Mouse (Mus musculus) splenic B cell, adult 2 months (primary cell): Measurements from ENCODE around the gene Rhof.
"Not testable (repeated sequence)": the region's sequence is repeated elsewhere in the genome, so short reads cannot be mapped to it uniquely, and the experiment has no call there.

ENCODE experiments used
- DNase-seq: peaks from one replicate; pipeline ENCODE4 v3.0.0-alpha.2; 2011; ENCODE audit warnings: low read depth, low spot score
- H3K27me3 ChIP-seq: 2 replicates; pipeline ENCODE4 v1.6.1; 2012; ENCODE audit warnings: mild to moderate bottlenecking, low read length, moderate library complexity, mixed read lengths; ENCODE audit not compliant: control insufficient read depth, poor library complexity, insufficient read depth, severe bottlenecking
- H3K36me3 ChIP-seq: 2 replicates; pipeline ENCODE4 v1.6.1; 2012; ENCODE audit warnings: mild to moderate bottlenecking, low read length, moderate library complexity, mixed read lengths; ENCODE audit not compliant: control insufficient read depth, poor library complexity, insufficient read depth, severe bottlenecking

The Rhof gene

DNA sequence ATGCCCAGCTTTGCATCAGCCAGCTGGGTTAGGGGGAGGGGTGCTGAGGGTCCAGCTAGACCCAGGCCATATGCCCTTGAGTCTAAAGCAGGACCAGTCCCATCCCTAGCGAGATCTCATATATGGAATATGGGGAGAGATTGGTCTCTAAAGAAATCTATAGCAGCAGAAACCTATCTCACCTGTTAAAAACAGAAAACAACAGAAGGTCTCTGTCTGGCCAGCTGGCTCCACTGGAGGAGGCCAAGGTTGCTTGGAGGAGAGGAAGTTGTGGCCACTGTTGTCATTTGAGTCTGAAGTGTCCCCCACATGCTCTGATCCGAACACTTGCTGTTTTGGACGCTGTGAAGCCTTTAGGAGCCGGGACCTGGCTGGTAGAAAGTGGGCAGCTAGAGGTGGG, 43.7 kb downstream of the Rhof start:
- Histone ChIP-seq H3K36me3 (no peaks in the 10 kb centered on the region), H3K27me3 (no peaks in the 10 kb centered on the region)
- DNase-seq = no peak

DNA sequence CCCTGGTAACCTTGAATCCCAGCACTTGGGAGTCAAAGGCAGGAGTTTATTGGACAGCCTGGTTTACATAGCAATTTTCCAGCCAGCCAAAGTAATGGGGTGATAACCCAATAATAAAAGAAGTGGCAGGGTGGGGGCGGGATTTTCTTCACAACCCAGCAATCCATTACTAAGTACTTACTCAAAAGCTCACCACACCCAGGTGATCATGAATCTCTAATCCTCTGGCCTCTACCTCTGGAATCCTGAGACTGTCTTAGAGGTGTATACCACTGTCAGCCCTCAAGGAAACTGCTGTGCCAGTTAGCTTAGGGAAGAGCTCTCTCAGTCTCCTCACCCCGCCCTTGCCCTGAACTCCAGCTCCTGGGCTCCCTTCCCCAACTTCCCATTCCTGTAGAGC, 46.0 kb downstream of the Rhof start:
- no peak for DNase-seq
- H3K27me3 ChIP-seq = no peaks in the 10 kb centered on the region

DNA sequence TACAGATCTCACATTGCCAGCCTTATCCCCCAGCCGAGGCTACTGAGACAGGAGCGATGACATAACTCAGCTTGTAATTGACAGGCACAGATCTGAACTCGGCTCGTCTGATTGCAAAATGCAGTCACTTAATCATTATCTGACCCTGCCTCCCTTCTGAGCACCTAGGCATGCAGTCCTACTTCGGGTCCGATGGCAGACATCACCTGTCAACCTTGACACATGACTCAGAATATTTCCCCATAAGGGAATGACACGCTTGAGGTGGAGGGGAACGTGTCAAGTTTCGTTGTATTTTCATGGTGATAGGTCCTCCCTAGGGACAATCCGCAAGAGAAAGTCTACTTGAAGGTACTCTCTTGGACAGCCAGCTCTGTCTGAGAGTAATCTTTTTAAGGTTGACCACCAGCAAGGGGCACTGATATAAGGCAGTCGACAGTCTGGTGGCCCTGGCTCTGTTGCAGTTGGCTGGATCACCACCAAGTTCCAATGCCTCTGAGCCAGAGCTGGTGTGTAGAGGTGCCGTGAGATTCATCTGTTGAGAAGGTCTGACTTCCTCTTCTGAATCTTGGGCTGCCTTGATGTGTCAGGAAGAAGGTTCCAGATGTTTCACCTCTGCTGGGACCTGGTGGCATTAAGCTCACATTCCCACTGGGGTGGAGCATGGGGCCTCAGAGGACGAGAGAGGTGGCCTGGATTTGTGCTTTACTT, 49.0 kb downstream of the Rhof start:
- no peaks in the 10 kb centered on the region for H3K27me3 ChIP-seq
- DNase-seq = peak; percentile 49
- no peaks in the 10 kb centered on the region for H3K36me3 ChIP-seq

More for the DNA sequence above, 46.0 kb downstream of the Rhof start:
- no peaks in the 10 kb centered on the region for H3K36me3 ChIP-seq

DNA sequence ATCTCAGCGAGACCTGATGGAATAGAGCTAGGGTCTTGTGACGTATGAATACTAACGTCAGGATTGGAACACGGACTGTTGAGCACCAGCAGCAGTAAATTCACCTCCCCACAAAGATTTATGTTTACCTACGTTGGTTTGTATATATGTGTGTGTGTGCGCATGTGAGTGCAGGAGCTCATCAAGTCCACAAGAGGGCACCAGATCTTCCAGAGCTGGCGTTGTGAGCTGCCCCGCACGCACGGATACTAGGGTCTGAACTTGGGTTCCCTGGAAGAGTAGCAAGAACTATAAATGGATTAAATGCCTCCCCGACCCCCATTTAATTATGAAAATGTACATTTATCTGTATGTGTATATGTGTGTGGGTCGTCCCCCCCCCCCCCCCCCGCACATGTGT, 52.0 kb downstream of the Rhof start:
- Histone ChIP-seq H3K27me3 (no peaks in the 10 kb centered on the region), H3K36me3 (no peaks in the 10 kb centered on the region)
- DNase-seq = no peak

DNA sequence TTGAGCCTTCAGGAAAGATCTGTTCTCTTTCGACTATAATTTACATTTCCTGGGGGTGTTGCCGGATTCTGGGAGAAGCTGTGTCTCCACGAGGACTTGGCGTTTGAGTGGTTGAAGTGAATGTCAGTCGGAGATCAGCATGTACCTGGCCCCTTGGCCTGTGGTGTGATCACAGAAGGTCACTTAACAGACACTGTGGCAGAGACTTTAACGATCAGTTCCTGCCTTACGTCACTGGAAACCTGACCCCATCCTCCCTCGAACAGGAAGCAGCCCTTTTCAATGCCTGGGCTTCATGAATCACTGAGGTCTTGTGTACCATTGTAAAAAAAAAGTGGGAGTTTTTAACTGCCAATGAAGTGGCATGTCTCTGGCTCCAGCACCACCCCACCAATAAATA, 52.5 kb downstream of the Rhof start:
- DNase-seq = peak; percentile 48
- no peaks in the 10 kb centered on the region for H3K36me3 ChIP-seq

DNA sequence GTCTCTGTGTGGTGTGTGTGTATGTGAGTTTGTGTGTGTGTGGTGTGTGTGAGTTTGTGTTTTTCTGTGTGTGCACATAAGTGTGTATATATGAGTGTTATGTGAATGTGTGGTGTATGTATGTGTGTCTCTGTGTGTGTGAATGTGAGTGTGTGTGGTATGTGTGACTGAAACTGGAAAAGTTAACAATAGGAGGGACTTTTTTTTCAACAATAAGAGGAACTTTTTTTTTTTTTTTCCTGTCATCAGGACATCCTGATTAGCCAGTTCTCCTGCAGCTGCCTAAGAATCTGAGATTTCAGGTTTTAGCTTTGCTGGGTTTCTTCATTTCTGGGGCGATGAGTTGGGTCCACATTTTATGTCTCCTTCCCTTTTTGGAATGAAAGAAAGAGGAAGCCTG, 52.9 kb downstream of the Rhof start:
- DNase-seq = no peak
- Histone ChIP-seq H3K36me3 (no peaks in the 10 kb centered on the region), H3K27me3 (no peaks in the 10 kb centered on the region)

More for the DNA sequence above, 52.5 kb downstream of the Rhof start:
- no peaks in the 10 kb centered on the region for H3K27me3 ChIP-seq

DNA sequence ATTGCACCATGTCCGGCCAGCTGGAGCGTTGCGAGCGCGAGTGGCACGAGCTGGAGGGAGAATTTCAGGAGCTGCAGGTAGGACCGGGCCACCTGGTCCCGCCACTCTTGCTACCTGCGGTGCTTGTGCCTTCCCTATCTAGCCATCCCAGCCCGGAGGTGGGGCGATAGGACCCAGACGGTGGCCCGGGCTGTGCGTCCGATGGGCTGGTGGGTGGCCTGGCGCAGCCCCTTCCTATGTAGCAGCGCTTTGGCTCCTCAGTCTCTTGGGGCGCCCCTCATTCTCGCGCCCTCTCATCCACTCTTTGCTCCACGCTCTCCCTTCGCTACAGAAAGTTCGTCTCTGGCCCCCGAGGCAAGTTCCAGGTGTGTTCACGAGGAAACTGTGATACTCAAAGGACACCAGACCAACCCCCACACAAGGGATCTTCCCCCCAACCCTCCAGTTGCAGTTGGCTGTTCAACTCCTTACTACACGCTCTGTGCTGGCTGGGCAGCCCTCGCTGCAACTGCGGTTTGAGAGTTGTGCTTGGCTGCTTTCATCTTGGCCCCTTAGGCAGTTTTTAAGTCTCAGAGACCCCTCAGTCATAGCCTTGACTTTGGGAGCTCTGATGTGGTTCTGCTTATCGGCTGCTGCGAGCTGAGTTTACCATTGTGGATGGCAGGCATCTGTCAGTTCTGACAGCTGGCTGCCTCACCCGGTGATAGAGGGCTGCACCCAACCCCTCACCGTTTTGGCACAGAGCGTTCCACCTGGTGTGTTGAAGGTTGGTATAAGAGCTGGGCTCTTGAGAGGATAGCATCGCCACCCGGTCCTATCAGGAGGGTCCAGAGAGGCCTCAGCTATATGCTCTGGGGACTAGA, 55.8 kb downstream of the Rhof start:
- DNase-seq = peak; percentile 39
- no peaks in the 10 kb centered on the region for H3K36me3 ChIP-seq

DNA sequence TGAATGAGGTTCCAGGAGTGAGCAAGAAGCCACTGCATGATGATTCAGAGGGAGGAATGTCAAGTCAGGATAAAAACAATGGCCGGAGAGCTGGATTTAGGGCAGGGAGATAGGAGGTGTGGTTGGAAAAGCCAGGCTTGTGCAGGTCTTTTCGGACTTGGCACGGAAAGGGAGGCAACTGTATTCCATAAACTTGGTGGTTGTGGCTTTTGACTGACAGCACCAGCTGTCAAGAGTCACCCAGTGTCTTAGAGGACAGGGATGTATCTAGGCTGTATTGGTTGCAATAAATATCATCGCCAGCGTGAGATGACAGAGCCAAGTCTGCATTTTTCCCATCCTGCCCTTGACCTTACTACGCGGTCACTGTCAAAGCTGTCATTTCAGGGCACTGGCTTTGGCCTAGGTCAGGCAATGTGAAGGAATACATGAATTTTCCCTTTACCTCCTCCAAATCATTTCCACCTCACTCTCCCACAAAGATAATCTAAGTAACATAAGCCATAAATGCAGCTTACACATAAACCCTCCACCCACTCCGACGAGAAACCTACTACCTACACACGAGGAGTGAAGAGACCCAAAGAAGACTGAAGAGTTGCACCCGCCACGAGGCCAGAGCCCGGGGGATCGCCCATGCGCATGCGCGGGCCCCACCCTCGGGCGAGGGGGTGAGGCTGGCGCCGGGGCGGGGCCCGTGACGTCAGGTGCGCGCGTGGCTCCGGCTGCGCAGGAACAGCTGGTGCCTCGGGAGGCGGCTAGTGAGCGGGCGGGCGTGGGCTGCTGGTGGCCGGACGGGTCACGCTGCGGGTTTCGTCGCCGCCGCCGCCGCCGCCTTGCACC, 56.7 kb downstream of the Rhof start:
- peak; percentile 96 for DNase-seq
- Histone ChIP-seq H3K27me3 (no peaks in the 10 kb centered on the region), H3K36me3 (no peaks in the 10 kb centered on the region)

More for the DNA sequence above, 55.8 kb downstream of the Rhof start:
- no peaks in the 10 kb centered on the region for H3K27me3 ChIP-seq

DNA sequence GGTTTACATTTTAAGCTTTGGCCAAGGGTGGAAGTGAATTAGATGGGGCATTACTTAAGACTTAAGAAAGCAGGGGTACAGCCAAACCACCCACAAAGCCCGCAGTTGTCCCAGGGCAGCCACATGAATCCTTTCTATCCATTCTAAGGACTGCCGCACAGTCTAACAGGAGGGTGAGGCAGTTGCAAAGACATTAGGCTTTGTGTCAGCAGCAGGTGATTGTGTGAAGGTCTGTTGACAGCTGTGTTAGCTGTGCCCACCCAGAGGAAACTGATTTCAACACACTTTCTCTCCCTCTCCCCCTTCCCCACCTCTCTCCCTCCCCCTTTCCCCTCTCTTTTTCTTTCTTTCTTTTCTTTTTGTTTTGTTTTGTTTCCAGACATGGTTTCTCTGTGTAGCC, 63.8 kb downstream of the Rhof start:
- Histone ChIP-seq H3K36me3 (no peaks in the 10 kb centered on the region), H3K27me3 (no peaks in the 10 kb centered on the region)
- DNase-seq = no peak

DNA sequence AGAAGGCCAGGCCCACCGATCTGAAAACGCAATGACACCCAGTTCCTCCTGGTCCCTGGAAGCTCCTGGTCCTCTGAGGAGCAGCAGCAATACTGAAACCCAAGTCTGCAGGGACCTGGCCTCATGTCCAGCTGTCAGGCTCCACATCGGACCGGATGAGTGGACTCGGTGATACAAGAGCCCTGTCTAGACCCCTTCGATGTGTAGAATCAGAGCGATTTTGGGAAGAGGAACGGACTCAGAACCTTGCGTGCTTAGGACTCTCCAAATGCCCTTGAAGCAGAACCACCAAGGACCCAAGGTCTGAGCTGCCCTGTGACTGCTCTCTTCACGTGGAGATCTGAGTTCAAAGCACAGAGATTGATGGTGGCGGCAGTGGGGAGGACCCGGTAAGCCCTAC, 64.4 kb downstream of the Rhof start, which contains the start of gene Tmem120b:
TSS of gene Tmem120b (plus strand) at position 301 of the 400 bp plus-strand sequence.
- no peaks in the 10 kb centered on the region for H3K27me3 ChIP-seq
- H3K36me3 ChIP-seq = no peaks in the 10 kb centered on the region
- no peak for DNase-seq

DNA sequence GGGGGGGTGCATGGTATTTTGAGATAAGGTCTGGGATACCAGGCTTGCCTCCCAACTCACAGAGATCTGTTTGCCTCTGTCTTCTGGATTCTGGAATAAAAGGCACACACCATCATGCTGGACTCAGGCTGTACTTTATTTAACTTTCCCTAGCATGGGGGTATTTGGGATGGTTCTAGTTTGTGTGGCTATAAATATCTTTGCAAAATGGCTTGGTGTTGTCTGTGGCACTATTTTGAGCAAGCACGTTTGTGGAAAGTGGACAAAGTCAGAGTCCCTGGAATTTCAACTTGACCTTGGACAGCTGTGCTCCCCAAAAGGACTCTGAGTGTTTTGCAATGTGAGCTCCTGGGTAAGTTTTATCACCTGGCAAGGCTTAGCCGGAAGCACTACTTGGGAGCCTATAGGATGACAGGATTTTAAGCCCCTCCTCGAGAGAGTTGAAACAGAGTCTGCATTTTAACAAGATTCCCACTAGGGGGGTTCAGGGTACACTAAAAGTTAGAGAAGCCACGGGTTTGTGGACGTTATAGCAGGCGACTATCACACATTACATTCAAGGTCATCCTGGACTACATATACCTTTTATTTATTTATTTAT, 65.0 kb downstream of the Rhof start:
- Histone ChIP-seq H3K36me3 (no peaks in the 10 kb centered on the region), H3K27me3 (no peaks in the 10 kb centered on the region)
- peak; percentile 75 for DNase-seq

DNA sequence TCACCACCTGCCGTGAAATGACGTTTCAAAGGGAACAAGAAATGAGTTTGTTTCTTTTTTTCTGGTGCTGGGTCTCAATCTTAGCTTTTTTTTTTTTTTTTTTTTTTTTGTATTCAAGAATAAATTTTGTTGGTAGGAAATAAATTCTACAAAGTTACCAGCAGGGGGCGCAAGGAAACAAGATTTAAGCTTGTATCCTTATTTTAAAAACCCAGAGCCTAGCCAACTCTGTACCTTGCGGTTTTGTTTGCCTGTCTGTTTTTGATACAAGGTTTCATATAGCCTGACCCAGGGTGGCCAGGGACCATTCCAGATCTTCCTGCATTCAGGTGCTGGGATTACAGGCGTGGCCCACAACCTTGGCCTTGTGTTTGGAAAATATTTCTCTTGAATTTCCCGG, 68.3 kb downstream of the Rhof start:
- no peaks in the 10 kb centered on the region for H3K27me3 ChIP-seq
- no peaks in the 10 kb centered on the region for H3K36me3 ChIP-seq
- peak; percentile 92 for DNase-seq

DNA sequence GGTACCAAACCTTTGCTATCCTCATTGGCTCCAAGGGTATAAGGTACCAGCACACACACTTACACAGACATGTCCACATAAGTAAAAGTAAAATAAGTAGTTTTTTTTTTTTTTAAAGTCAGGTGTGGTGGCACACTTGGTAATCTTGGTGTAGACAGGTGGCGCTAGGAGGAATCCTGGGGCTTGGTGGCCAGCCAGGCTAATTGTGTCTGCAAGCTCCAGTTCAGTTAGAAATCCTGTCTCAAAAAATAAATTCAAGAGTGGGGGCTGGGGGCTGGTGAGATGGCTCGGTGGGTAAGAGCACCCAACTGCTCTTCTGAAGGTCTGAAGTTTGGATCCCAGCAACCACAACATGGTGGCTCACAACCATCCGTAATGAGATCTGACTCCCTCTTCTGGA, 69.4 kb downstream of the Rhof start:
- Histone ChIP-seq H3K27me3 (no peaks in the 10 kb centered on the region), H3K36me3 (no peaks in the 10 kb centered on the region)
- no peak for DNase-seq

DNA sequence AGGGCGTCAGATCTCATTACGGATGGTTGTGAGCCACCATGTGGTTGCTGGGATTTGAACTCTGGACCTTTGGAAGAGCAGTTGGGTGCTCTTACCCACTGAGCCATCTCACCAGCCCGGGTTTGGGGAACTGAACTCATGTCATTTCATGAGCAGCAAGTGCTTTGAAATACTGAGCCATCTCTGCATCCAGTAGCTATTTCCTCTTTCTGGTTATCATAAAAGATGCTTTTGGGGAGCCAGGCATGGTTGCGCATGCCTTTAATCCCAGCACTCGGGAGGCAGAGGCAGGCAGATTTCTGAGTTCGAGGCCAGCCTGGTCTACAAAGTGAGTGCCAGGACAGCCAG, 71.1 kb downstream of the Rhof start:
- H3K36me3 ChIP-seq, H3K27me3 ChIP-seq: not testable (repeated sequence)
- DNase-seq = peak; percentile 72
